Mouse (Mus musculus) cerebellum, adult 2 months (tissue): ENCODE measurements around the gene Inafm2. TPM values are rescaled to one million over a fixed set of nuclear protein-coding genes. Genes with fewer than 3 reads are reported as not detected.

Experiments
- DNase-seq, 2 experiments: peaks; one replicate each; pipeline ENCODE4 v3.0.0; 2021
- H3K27ac ChIP-seq: fragments of 200-500 bp; 2 replicates; pipeline ENCODE4 v1.5.1; 2012; ENCODE audit warnings: low read length, control low read depth, inconsistent platforms; ENCODE audit not compliant: insufficient read depth
- H3K27me3 ChIP-seq: fragments of 200-500 bp; 2 replicates; pipeline ENCODE4 v1.6.1; 2012; ENCODE audit warnings: inconsistent platforms, mild to moderate bottlenecking, low read length, moderate library complexity; ENCODE audit not compliant: control insufficient read depth, insufficient read depth
- H3K4me1 ChIP-seq: fragments of 200-500 bp; 2 replicates; pipeline ENCODE4 v1.6.1; 2011; ENCODE audit warnings: low read length; ENCODE audit not compliant: control insufficient read depth, insufficient read depth
- H3K4me3 ChIP-seq: fragments of 200-500 bp; replicated peaks from 2 replicates; pipeline ENCODE3; 2011; ENCODE audit warnings: mild to moderate bottlenecking, low read depth, low read length, control low read depth; ENCODE audit not compliant: insufficient read depth
- CTCF ChIP-seq: fragments of 200-500 bp; IDR thresholded peaks from 2 replicates; pipeline ENCODE4 v1.5.1; 2011; ENCODE audit warnings: low read depth, mild to moderate bottlenecking, control low read depth, low read length, moderate library complexity, borderline replicate concordance; ENCODE audit not compliant: insufficient read depth
- POLR2A ChIP-seq: fragments of 200-500 bp; IDR thresholded peaks from 2 replicates; pipeline ENCODE4 v1.6.1; 2011; ENCODE audit warnings: low read length, control low read depth, borderline replicate concordance; ENCODE audit not compliant: insufficient read depth
- WGBS: fragments of 180-500 bp; shearing (Covaris S2); methylation state at CpG from one replicate; pipeline ENCODE4 v1.1.7; 2018; 5-methylcytosine and 5-hydroxymethylcytosine counted together
- polyA plus RNA-seq: library from polyadenylated mRNA; depleted of rRNA; stranded (reverse); fragments of >200 nt; gene quantifications from 2 replicates; pipeline ENCODE4 v1.2.3, GENCODE M21; 2012

Gene Inafm2
- polyA plus RNA-seq, 1 experiment, result 21.8 TPM

- TF ChIP-seq POLR2A, result no peak
- TF ChIP-seq CTCF, result peak; percentile 64; the same call in 1 of the 2 replicates
- H3K27ac ChIP-seq, result no peak overlapping the region
- no peak overlapping the region for H3K4me3 ChIP-seq
- H3K4me1 ChIP-seq, result 0 out of 2 replicates have a peak, but pooled peaks cover 5% of the 10 kb centered on the region
- DNase-seq, result peak; percentile 43 to 68
- WGBS, result 36% methylated on average over 8 of the region's 8 CpGs
- H3K27me3 ChIP-seq, result no peaks in the 10 kb centered on the region
These were observed 2.2 kb upstream of the Inafm2 start for GRCm38 (mm10) chr2:118743261-118743943.

- TF ChIP-seq CTCF (no peak), POLR2A (no peak)
- WGBS, result 36% methylated on average over 7 of the region's 7 CpGs
- no peak overlapping the region for H3K4me3 ChIP-seq
These were observed 937 bp upstream of the Inafm2 start for GRCm38 (mm10) chr2:118744621-118745020.

GRCm38 (mm10) chr2:118745915-118746901, 650 bp downstream of the Inafm2 start:
- Histone ChIP-seq H3K4me1 (peaks cover 16% of the 10 kb centered on the region), H3K27me3 (no peaks in the 10 kb centered on the region), H3K4me3 (peak overlapping the region; percentile 97), H3K27ac (peak overlapping the region; percentile 58)
- under 1% methylated on average over 108 of the region's 113 CpGs for WGBS
- TF ChIP-seq POLR2A (no peak), CTCF (no peak)
- peak; percentile 62 to 63 for DNase-seq

More at GRCm38 (mm10) chr2:118744621-118745020, 937 bp upstream of the Inafm2 start:
- no peak overlapping the region for H3K27ac ChIP-seq
- peaks cover 11% of the 10 kb centered on the region; the same call in 1 of the 2 replicates for H3K4me1 ChIP-seq
- no peaks in the 10 kb centered on the region for H3K27me3 ChIP-seq
- DNase-seq, result no peak

- WGBS, result 17% methylated on average over 10 of the region's 10 CpGs
- Histone ChIP-seq H3K27me3 (no peaks in the 10 kb centered on the region), H3K4me3 (peak overlapping the region; percentile 97), H3K4me1 (peaks cover 19% of the 10 kb centered on the region), H3K27ac (no peak overlapping the region)
- peak; percentile 54 for DNase-seq
- TF ChIP-seq POLR2A (no peak), CTCF (no peak)
These were observed 1.9 kb downstream of the Inafm2 start for GRCm38 (mm10) chr2:118747301-118747960.

- Histone ChIP-seq H3K27ac (no peak overlapping the region; the same call in none of the 2 replicates), H3K4me1 (peaks cover 20% of the 10 kb centered on the region), H3K4me3 (no peak overlapping the region), H3K27me3 (no peaks in the 10 kb centered on the region)
- no peak for DNase-seq
- WGBS, result 59% methylated on average over 10 of the region's 10 CpGs
- TF ChIP-seq CTCF, result no peak
- TF ChIP-seq POLR2A, result no peak
These were observed 3.9 kb downstream of the Inafm2 start for GRCm38 (mm10) chr2:118749341-118749884.

- H3K27ac ChIP-seq, result no peak overlapping the region
- TF ChIP-seq CTCF (no peak), POLR2A (no peak)
- whole genome bisulfite sequencing, result 42% methylated on average over 8 of the region's 8 CpGs
- no peak overlapping the region for H3K4me3 ChIP-seq
- no peaks in the 10 kb centered on the region for H3K27me3 ChIP-seq
- peaks cover 20% of the 10 kb centered on the region for H3K4me1 ChIP-seq
- DNase-seq, result no peak
These were observed 4.9 kb downstream of the Inafm2 start for GRCm38 (mm10) chr2:118750476-118750875.

- H3K27ac ChIP-seq, result no peak overlapping the region
- WGBS, result 54% methylated on average over 16 of the region's 16 CpGs
- no peaks in the 10 kb centered on the region for H3K27me3 ChIP-seq
- DNase-seq, result no peak
- TF ChIP-seq CTCF, result no peak
- TF ChIP-seq POLR2A, result no peak
- H3K4me1 ChIP-seq, result peaks cover 20% of the 10 kb centered on the region
- no peak overlapping the region for H3K4me3 ChIP-seq
These were observed 6.6 kb downstream of the Inafm2 start for GRCm38 (mm10) chr2:118751896-118752791.
